Mouse (Mus musculus): ENCODE measurements around the gene Gpr65. TPM values are rescaled to one million over a fixed set of nuclear protein-coding genes. Genes with fewer than 3 reads are reported as not detected.
"Not testable (repeated sequence)": the region's sequence is repeated elsewhere in the genome, so short reads cannot be mapped to it uniquely, and the experiment has no call there.

Gene Gpr65
- 0.25 and 0.64 TPM in 2 replicates for polyA plus RNA-seq (2016; fragmentation: Nextera tagmentation; extraction: Ambion mirVana)

- Histone ChIP-seq H3K27me3 (ENCODE audit: insufficient read depth, poor library complexity, severe bottlenecking) (no peaks in the 10 kb centered on the region), H3K4me3 (no peak within 1 kb of the TSS), H3K36me3 (no peaks in the 10 kb centered on the region), H3K27ac (no peak within 1 kb of the TSS), H3K9me3 (no peaks in the 10 kb centered on the region), H3K4me1 (replicated peaks) (peaks cover 12% of the 10 kb centered on the region)
- WGBS: 91% methylated on average over 13 of the region's 13 CpGs
- DNase-seq (ENCODE audit: low spot score): no peak
Measured at GRCm38 (mm10) chr12:98268441-98269369, at the start of gene Gpr65. TSS of gene Gpr65 (plus strand) at chr12:98268635.

- Histone ChIP-seq H3K27me3 (ENCODE audit: insufficient read depth, poor library complexity, severe bottlenecking) (no peaks in the 10 kb centered on the region), H3K4me3 (no peak overlapping the region), H3K4me1 (replicated peaks) (no peaks in the 10 kb centered on the region), H3K9me3 (no peaks in the 10 kb centered on the region), H3K27ac (no peak overlapping the region), H3K36me3 (peaks cover 22% of the 10 kb centered on the region)
- DNase-seq (ENCODE audit: low spot score): no peak
- WGBS: 87% methylated on average over 5 of the region's 5 CpGs
Measured at GRCm38 (mm10) chr12:98223286-98223685, 45.1 kb upstream of the Gpr65 start.

DNA sequence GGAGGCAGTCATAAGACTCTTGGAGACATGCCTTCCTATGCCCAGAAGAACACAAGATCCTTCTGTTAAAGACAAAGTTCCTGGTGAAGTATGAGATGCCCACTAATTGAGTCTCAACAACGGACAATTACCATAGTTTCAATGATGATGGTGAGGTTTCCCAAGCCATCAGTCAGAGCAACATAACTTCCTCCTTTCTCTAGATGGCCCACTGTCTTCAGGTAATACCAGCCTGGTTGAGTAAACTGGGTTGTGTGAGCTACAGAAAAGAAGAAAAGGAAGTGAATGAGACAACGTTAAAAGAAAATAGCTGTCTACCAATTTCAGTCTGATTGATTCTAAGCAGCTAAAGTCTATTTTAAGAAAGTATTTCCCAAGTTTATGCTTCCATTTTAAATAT is 41.4 kb upstream of the Gpr65 start:
- Histone ChIP-seq H3K4me3 (no peak overlapping the region), H3K27me3 (ENCODE audit: insufficient read depth, poor library complexity, severe bottlenecking) (no peaks in the 10 kb centered on the region), H3K36me3 (peaks cover 30% of the 10 kb centered on the region), H3K9me3 (no peaks in the 10 kb centered on the region), H3K4me1 (replicated peaks) (no peaks in the 10 kb centered on the region), H3K27ac (no peak overlapping the region)
- 95% methylated on average over 2 of the region's 2 CpGs for WGBS
- DNase-seq (ENCODE audit: low spot score): no peak

DNA sequence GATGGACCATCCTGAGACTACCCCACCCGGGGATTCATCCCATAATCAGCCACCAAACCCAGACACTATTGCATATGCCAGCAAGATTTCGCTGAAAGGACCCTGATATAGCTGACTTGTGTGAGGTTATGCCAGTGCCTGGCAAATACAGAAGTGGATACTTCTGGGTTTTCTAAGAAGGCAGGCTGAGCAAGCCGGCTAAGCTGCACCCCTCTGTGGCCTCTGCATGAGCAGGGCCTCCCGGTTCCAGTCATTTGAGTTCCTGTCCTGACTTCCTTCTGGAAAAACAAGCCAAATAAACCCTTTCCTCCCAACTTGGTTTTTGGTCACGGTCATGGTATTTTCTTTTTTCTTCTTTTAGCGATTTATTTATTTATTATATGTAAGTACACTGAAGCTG is 30.0 kb upstream of the Gpr65 start:
- 84% methylated on average over 6 of the region's 6 CpGs for WGBS

GRCm38 (mm10) chr12:98244161-98244560 is 24.3 kb upstream of the Gpr65 start:
- no peak for DNase-seq (ENCODE audit: low spot score)
- no peaks in the 10 kb centered on the region for H3K4me1 ChIP-seq (replicated peaks)
- no peaks in the 10 kb centered on the region for H3K9me3 ChIP-seq
- H3K36me3 ChIP-seq: peaks cover 18% of the 10 kb centered on the region
- no peak overlapping the region for H3K27ac ChIP-seq
- no peak overlapping the region for H3K4me3 ChIP-seq
- no peaks in the 10 kb centered on the region for H3K27me3 ChIP-seq (ENCODE audit: insufficient read depth, poor library complexity, severe bottlenecking)
- WGBS: 94% methylated on average over 4 of the region's 4 CpGs

More for the DNA sequence above, 30.0 kb upstream of the Gpr65 start:
- not testable (repeated sequence) for H3K27ac ChIP-seq; H3K4me3 ChIP-seq; H3K27me3 ChIP-seq (ENCODE audit: insufficient read depth, poor library complexity, severe bottlenecking); DNase-seq (ENCODE audit: low spot score); H3K9me3 ChIP-seq; H3K4me1 ChIP-seq (replicated peaks)
- peaks cover 13% of the 10 kb centered on the region; the same call in 1 of the 2 replicates for H3K36me3 ChIP-seq

- WGBS: 93% methylated on average over 5 of the region's 5 CpGs
- Histone ChIP-seq H3K4me1 (replicated peaks) (no peaks in the 10 kb centered on the region), H3K9me3 (no peaks in the 10 kb centered on the region), H3K36me3 (peaks cover 16% of the 10 kb centered on the region), H3K4me3 (no peak overlapping the region), H3K27ac (no peak overlapping the region), H3K27me3 (ENCODE audit: insufficient read depth, poor library complexity, severe bottlenecking) (no peaks in the 10 kb centered on the region)
- DNase-seq (ENCODE audit: low spot score): no peak
Measured at GRCm38 (mm10) chr12:98244865-98245264, 23.6 kb upstream of the Gpr65 start.

- WGBS: 87% methylated on average over 4 of the region's 4 CpGs
- H3K9me3 ChIP-seq: no peaks in the 10 kb centered on the region
Measured at GRCm38 (mm10) chr12:98246835-98247234, 21.6 kb upstream of the Gpr65 start.

GRCm38 (mm10) chr12:98249671-98250070 is 18.8 kb upstream of the Gpr65 start:
- no peak for DNase-seq (ENCODE audit: low spot score)
- peaks cover 39% of the 10 kb centered on the region; the same call in 1 of the 2 replicates for H3K36me3 ChIP-seq
- WGBS: 83% methylated on average over 3 of the region's 3 CpGs
- H3K9me3 ChIP-seq: no peaks in the 10 kb centered on the region
- H3K4me3 ChIP-seq: no peak overlapping the region
- H3K27me3 ChIP-seq (ENCODE audit: insufficient read depth, poor library complexity, severe bottlenecking): no peaks in the 10 kb centered on the region
- no peak overlapping the region for H3K27ac ChIP-seq
- H3K4me1 ChIP-seq (replicated peaks): no peaks in the 10 kb centered on the region

More at GRCm38 (mm10) chr12:98246835-98247234, 21.6 kb upstream of the Gpr65 start:
- Histone ChIP-seq H3K36me3 (peaks cover 24% of the 10 kb centered on the region; the same call in 1 of the 2 replicates), H3K27ac (no peak overlapping the region), H3K4me3 (no peak overlapping the region), H3K27me3 (ENCODE audit: insufficient read depth, poor library complexity, severe bottlenecking) (no peaks in the 10 kb centered on the region), H3K4me1 (replicated peaks) (no peaks in the 10 kb centered on the region)
- no peak for DNase-seq (ENCODE audit: low spot score)

- H3K9me3 ChIP-seq: no peaks in the 10 kb centered on the region
- no peak for DNase-seq (ENCODE audit: low spot score)
- H3K27ac ChIP-seq: no peak overlapping the region
- H3K27me3 ChIP-seq (ENCODE audit: insufficient read depth, poor library complexity, severe bottlenecking): no peaks in the 10 kb centered on the region
- H3K36me3 ChIP-seq: peaks cover 45% of the 10 kb centered on the region; the same call in 1 of the 2 replicates
- H3K4me3 ChIP-seq: no peak overlapping the region
- 93% methylated on average over 8 of the region's 8 CpGs for WGBS
- H3K4me1 ChIP-seq (replicated peaks): no peaks in the 10 kb centered on the region
Measured at GRCm38 (mm10) chr12:98250327-98250726, 18.1 kb upstream of the Gpr65 start.

DNA sequence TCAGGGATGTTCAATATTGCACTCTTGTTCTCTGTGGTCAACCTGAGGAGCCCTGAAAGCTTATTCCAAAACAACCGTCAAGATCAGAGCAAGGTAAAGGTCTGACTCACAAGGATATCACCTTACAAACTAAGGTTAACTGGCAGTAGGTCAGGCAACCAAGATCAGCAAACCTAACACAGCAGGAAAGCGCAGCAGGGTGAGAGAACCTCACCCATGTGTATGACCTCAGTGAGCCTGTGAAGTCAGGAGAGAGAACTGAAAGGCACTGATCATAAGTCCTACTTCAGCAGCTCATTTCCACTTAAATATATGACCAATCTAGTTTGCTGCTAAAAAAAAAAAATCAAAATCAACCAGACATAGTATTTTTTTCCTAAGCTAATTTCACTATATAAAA is 16.0 kb upstream of the Gpr65 start:
- DNase-seq (ENCODE audit: low spot score): no peak
- no peak overlapping the region for H3K27ac ChIP-seq
- H3K4me1 ChIP-seq (replicated peaks): peaks cover 3% of the 10 kb centered on the region
- no peaks in the 10 kb centered on the region for H3K9me3 ChIP-seq
- 77% methylated on average over 2 of the region's 2 CpGs for WGBS
- H3K4me3 ChIP-seq: no peak overlapping the region
- H3K36me3 ChIP-seq: peaks cover 41% of the 10 kb centered on the region; the same call in 1 of the 2 replicates
- no peaks in the 10 kb centered on the region for H3K27me3 ChIP-seq (ENCODE audit: insufficient read depth, poor library complexity, severe bottlenecking)

DNA sequence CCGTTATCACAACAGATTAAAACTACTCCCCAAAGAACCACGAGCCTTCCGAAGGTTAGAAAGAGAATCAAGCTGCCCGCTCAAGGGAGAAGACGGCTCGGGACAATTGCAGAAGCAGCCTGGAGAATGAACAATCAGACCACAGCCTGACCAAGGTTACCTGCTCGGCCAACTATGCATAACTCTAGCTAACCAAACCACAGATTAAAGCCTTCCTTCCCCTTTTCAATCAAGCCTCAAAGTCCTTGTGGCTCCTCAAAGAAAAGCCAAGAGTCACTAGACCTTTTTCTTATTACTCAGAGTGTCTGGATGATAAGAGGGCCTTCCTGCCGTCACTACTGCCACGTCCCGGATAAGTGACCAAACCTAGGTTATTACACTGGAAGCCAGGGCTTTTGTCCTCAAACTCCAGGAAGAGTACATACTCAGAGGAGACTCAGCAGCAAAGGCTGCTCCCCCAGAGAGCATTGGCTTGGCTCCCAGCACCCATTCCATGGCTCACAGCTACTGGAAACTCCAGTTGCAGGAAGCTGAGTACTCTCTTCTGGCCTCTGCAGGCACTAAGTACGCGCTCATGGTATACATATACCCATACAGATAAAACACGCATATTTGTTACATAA is 13.0 kb upstream of the Gpr65 start:
- no peak for DNase-seq (ENCODE audit: low spot score)
- H3K4me3 ChIP-seq: no peak overlapping the region
- 87% methylated on average over 13 of the region's 13 CpGs for WGBS
- H3K27me3 ChIP-seq (ENCODE audit: insufficient read depth, poor library complexity, severe bottlenecking): no peaks in the 10 kb centered on the region
- no peaks in the 10 kb centered on the region for H3K9me3 ChIP-seq
- peaks cover 13% of the 10 kb centered on the region for H3K4me1 ChIP-seq (replicated peaks)
- H3K27ac ChIP-seq: no peak overlapping the region
- H3K36me3 ChIP-seq: peaks cover 35% of the 10 kb centered on the region; the same call in 1 of the 2 replicates

- H3K9me3 ChIP-seq: no peaks in the 10 kb centered on the region
- no peak for DNase-seq (ENCODE audit: low spot score)
- peaks cover 13% of the 10 kb centered on the region for H3K4me1 ChIP-seq (replicated peaks)
- H3K27me3 ChIP-seq (ENCODE audit: insufficient read depth, poor library complexity, severe bottlenecking): no peaks in the 10 kb centered on the region
- H3K4me3 ChIP-seq: peak overlapping the region; percentile 76
- peaks cover 17% of the 10 kb centered on the region; the same call in 1 of the 2 replicates for H3K36me3 ChIP-seq
- H3K27ac ChIP-seq: peak overlapping the region; percentile 99
- under 1% methylated on average over 8 of the region's 8 CpGs for WGBS
Measured at GRCm38 (mm10) chr12:98258371-98258844, 10.0 kb upstream of the Gpr65 start.

All from hindbrain, embryonic 10.5 days (tissue).